Mouse (Mus musculus): ENCODE measurements around the gene Atp1b2. TPM values are rescaled to one million over a fixed set of nuclear protein-coding genes. Genes with fewer than 3 reads are reported as not detected.
A peak's percentile ranks its signal among the peaks of the same experiment; 100 is the strongest.

Atp1b2 gene
- 27.9 and 40.5 TPM in 2 replicates for polyA plus RNA-seq (2012; rRNA removed)

DNA sequence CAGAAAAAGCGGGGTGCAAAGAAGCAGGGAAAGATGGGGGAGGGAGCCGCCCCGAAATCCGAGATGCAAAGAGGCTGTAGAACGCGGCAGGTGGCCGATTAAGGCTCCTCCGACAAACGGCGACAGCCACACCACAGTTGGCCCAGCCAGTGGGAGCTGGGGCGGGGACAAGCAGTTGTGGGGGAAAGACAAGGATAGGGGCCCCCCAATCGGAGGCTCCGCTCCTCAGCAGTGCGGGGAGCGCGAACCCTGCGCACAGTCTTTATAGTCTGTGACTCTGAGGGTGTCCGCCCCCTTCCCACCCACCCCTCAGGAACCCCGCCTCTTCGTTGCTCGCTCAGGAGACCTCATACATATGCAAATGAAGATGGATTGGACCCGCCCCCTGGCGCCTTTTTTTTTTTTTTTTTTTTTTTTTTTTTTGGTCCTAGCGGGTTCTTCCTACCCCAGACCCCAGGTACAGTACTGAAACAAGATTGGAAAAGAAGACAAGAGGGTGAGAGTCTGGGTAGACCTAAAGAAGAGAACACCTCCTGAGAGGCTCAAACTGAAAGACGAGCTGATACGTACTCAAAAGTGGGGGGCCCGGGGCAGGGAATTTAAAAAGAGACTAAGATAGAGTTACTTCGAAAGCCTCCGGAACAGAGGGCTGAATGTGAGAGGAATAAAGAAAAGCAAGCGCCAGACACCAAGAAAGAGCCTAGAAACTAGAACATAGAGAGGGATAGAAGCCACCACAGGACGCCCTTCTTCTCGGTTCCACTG lies at the start of gene Atp1b2:
Gene Atp1b2, minus strand, starts transcription at position 217 of the 765 bp plus-strand sequence.
- H3K27me3 ChIP-seq (ENCODE audit: control insufficient read depth, insufficient read depth, low read length): no peaks in the 10 kb centered on the region
- H3K36me3 ChIP-seq (ENCODE audit: control insufficient read depth, insufficient read depth, low read length): no peaks in the 10 kb centered on the region
- peak within 1 kb of the TSS; percentile 54 for H3K27ac ChIP-seq (ENCODE audit: control insufficient read depth, insufficient read depth, low read depth, low read length)
- H3K4me3 ChIP-seq (ENCODE audit: control insufficient read depth, low read depth, low read length): peak within 1 kb of the TSS; percentile 77
- no peak for TF ChIP-seq CTCF (IDR thresholded peaks at IDR 0.05; ENCODE audit: control insufficient read depth, insufficient read depth, insufficient replicate concordance, low read depth, low read length)
- TF ChIP-seq POLR2A (IDR thresholded peaks at IDR 0.05; ENCODE audit: control insufficient read depth, low read depth, low read length): peak; percentile 79
- H3K4me1 ChIP-seq (ENCODE audit: control insufficient read depth, insufficient read depth, low read length): peaks cover 15% of the 10 kb centered on the region

DNA sequence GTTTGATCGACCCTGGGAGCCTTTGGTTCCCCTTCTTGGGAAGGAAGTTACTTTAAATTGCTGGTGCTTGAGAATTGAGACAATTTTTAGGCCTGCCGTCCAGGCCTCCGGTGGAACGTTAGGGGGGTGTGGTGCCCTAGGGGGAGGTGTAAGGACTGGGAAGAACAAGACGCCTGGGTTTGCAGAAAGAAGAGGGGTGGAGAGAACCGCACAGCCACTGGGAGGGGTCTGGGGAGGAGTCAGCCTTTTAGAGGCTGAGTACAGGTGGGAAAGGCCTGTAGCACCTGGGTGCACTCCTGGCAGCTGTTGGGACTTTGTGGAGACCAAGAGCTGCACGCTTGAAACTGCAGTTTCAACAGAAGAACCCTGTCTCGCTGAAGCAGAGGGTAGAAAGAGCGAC lies 49.0 kb upstream of the Atp1b2 start:
- H3K27ac ChIP-seq (ENCODE audit: control insufficient read depth, insufficient read depth, low read depth, low read length): peak overlapping the region; percentile 16; the same call in 1 of the 2 replicates
- H3K27me3 ChIP-seq (ENCODE audit: control insufficient read depth, insufficient read depth, low read length): no peaks in the 10 kb centered on the region
- TF ChIP-seq POLR2A (IDR thresholded peaks at IDR 0.05; ENCODE audit: control insufficient read depth, low read depth, low read length) (no peak), CTCF (IDR thresholded peaks at IDR 0.05; ENCODE audit: control insufficient read depth, insufficient read depth, insufficient replicate concordance, low read depth, low read length) (no peak)
- peaks cover 18% of the 10 kb centered on the region for H3K4me1 ChIP-seq (ENCODE audit: control insufficient read depth, insufficient read depth, low read length)
- peaks cover 11% of the 10 kb centered on the region for H3K36me3 ChIP-seq (ENCODE audit: control insufficient read depth, insufficient read depth, low read length)
- no peak overlapping the region for H3K4me3 ChIP-seq (ENCODE audit: control insufficient read depth, low read depth, low read length)

DNA sequence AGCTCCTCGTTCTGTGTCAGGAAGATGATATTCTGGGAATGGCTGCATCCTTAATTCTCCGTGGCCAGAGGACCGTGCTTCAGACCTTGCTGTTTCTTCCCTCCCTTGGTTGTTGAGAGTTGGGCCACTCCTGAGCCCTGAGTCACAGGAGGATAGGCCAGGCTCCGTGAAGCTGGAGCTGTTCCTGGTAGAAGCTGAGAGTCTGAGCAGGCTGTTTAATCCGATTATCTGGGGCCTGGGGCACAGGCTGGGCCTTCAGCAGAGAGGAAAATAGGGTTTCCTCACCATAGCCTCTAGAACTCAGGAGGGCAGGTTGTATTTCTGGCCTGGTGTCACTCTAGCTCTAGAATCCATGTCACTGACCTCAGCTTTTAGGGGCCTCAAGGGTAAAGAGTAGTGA lies 47.7 kb upstream of the Atp1b2 start:
- H3K4me3 ChIP-seq (ENCODE audit: control insufficient read depth, low read depth, low read length): no peak overlapping the region
- no peak overlapping the region for H3K27ac ChIP-seq (ENCODE audit: control insufficient read depth, insufficient read depth, low read depth, low read length)
- TF ChIP-seq CTCF (IDR thresholded peaks at IDR 0.05; ENCODE audit: control insufficient read depth, insufficient read depth, insufficient replicate concordance, low read depth, low read length) (no peak), POLR2A (IDR thresholded peaks at IDR 0.05; ENCODE audit: control insufficient read depth, low read depth, low read length) (no peak)
- peaks cover 18% of the 10 kb centered on the region for H3K4me1 ChIP-seq (ENCODE audit: control insufficient read depth, insufficient read depth, low read length)
- H3K27me3 ChIP-seq (ENCODE audit: control insufficient read depth, insufficient read depth, low read length): no peaks in the 10 kb centered on the region
- H3K36me3 ChIP-seq (ENCODE audit: control insufficient read depth, insufficient read depth, low read length): peaks cover 14% of the 10 kb centered on the region

DNA sequence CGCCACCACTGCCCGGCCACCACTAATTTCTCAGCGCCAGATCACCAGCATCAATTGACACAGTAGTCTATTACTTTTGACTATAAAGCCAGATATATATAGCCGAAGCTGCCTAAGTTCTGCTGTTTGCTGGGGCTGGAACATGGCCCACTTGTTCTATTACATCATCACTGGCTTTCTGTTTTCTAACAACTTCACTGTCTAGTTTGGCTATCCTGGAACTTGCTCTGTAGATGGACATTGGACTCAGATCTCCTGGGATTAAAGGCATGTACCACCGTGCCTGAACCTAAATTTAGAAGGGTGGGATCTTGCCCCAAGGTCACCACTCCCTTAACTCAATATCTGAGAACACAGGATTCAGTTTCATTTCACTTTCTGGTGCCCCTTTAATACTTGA lies 40.1 kb upstream of the Atp1b2 start:
- TF ChIP-seq CTCF (IDR thresholded peaks at IDR 0.05; ENCODE audit: control insufficient read depth, insufficient read depth, insufficient replicate concordance, low read depth, low read length) (no peak), POLR2A (IDR thresholded peaks at IDR 0.05; ENCODE audit: control insufficient read depth, low read depth, low read length) (no peak)
- H3K27me3 ChIP-seq (ENCODE audit: control insufficient read depth, insufficient read depth, low read length): no peaks in the 10 kb centered on the region

DNA sequence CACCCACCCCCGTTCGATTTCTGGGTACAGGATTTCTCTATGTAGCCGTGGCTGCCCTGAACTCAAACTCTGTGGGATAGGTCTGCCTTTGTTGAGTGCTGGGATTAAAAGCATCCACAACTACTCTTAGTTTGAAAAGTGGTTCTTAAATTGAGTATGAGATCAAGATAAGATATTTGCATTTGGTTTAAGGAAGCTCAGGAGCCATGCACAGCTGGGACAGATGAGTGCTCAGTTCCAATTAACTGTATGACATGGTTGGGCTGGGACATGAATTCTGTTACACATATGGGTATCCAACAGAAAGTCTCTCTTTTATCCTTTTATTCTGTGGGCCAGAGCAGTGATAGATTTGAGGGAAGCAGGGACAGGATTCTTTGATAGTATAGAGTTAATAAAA lies 29.7 kb upstream of the Atp1b2 start:
- Histone ChIP-seq H3K27ac (ENCODE audit: control insufficient read depth, insufficient read depth, low read depth, low read length) (no peak overlapping the region), H3K27me3 (ENCODE audit: control insufficient read depth, insufficient read depth, low read length) (no peaks in the 10 kb centered on the region), H3K4me1 (ENCODE audit: control insufficient read depth, insufficient read depth, low read length) (peaks cover 2% of the 10 kb centered on the region), H3K36me3 (ENCODE audit: control insufficient read depth, insufficient read depth, low read length) (no peaks in the 10 kb centered on the region; the same call in 1 of the 2 replicates), H3K4me3 (ENCODE audit: control insufficient read depth, low read depth, low read length) (no peak overlapping the region)
- TF ChIP-seq CTCF (IDR thresholded peaks at IDR 0.05; ENCODE audit: control insufficient read depth, insufficient read depth, insufficient replicate concordance, low read depth, low read length) (no peak), POLR2A (IDR thresholded peaks at IDR 0.05; ENCODE audit: control insufficient read depth, low read depth, low read length) (no peak)

More for the DNA sequence above, 40.1 kb upstream of the Atp1b2 start:
- Histone ChIP-seq H3K27ac (ENCODE audit: control insufficient read depth, insufficient read depth, low read depth, low read length) (no peak overlapping the region), H3K36me3 (ENCODE audit: control insufficient read depth, insufficient read depth, low read length) (peaks cover 9% of the 10 kb centered on the region), H3K4me3 (ENCODE audit: control insufficient read depth, low read depth, low read length) (no peak overlapping the region), H3K4me1 (ENCODE audit: control insufficient read depth, insufficient read depth, low read length) (no peaks in the 10 kb centered on the region)

DNA sequence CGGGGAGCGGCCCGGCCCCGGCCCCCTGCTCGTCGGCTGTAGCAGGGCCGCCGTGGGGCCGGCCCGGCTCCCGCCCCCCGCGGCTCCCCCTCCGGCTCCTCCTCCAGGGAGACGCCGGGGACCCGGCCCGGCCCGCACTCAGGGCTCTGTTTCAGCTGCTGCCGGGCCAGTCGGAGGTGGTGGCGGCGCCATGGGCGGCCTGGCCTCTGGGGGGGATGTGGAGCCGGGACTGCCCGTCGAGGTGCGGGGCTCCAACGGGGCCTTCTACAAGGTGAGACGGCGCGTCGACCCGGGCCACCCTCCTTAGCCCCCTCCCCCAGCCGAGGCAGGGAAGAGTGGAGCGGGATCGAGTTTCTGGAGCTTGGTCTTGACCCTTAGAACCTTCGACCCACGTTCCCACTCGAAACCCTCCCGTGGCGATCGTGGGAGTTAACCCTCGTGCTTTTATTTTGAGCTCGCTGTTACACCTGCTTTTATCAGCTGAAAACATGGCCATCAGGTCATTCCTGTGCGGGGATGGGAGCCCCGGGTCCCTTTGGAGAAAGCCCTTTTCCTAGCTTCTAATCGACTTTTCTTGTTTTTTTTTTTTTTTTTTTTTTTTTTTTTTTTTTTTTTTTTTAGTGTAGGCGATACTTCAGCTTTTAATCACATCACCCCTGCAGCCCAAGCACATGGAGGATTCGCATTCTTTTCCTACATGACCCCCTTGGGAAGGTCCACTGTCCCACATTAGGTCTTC lies 27.6 kb upstream of the Atp1b2 start:
- peaks cover 2% of the 10 kb centered on the region for H3K4me1 ChIP-seq (ENCODE audit: control insufficient read depth, insufficient read depth, low read length)
- peak overlapping the region; percentile 91 for H3K27ac ChIP-seq (ENCODE audit: control insufficient read depth, insufficient read depth, low read depth, low read length)
- H3K36me3 ChIP-seq (ENCODE audit: control insufficient read depth, insufficient read depth, low read length): no peaks in the 10 kb centered on the region
- peak overlapping the region; percentile 97 for H3K4me3 ChIP-seq (ENCODE audit: control insufficient read depth, low read depth, low read length)
- no peaks in the 10 kb centered on the region for H3K27me3 ChIP-seq (ENCODE audit: control insufficient read depth, insufficient read depth, low read length)
- TF ChIP-seq CTCF (IDR thresholded peaks at IDR 0.05; ENCODE audit: control insufficient read depth, insufficient read depth, insufficient replicate concordance, low read depth, low read length): no peak
- no peak; the same call in 1 of the 2 replicates for TF ChIP-seq POLR2A (IDR thresholded peaks at IDR 0.05; ENCODE audit: control insufficient read depth, low read depth, low read length)

Data from testis, adult 2 months (tissue).